Mouse (Mus musculus): ENCODE data around the gene Gm12185.
"Not testable (repeated sequence)": the region's sequence is repeated elsewhere in the genome, so short reads cannot be mapped to it uniquely, and the experiment has no call there.

- not testable (repeated sequence) for TF ChIP-seq CTCF (IDR thresholded peaks at IDR 0.05; ENCODE audit: borderline replicate concordance, insufficient read depth, low read depth, low read length); POLR2A (IDR thresholded peaks at IDR 0.05; ENCODE audit: borderline replicate concordance, insufficient read depth, low read length)
Measured at GRCm38 (mm10) chr11:48946090-48946489, 45.9 kb downstream of the Gm12185 start, which contains the start of gene Psme2b.

All from cerebellum, adult 2 months (tissue).